45 mouse cellular contexts compared by ENCODE assay signal in the genomic region with DNA sequence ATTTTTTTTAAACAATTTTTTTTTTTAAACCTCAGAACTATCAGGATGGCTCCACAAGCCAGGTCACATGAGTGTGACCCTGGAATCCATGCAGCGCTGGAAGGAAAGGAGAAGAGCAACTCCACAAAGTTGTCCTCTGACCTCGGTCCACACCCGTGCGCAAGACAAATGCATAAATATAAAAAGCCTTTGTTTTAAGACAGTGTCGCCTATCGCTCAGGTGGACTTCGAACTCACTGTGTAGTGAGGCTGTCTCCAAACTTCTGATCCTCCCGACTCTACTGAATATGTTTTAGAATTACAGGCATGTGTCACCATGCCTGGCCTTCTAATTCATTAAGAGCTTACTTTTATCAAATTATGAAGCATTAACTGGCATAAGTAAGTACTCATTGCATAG. TPM values are rescaled to one million over a fixed set of nuclear protein-coding genes. Genes with fewer than 3 reads are reported as not detected.
"Had no signal": no experiment of that assay in that cellular context is flagged by ENCODE, and none has a peak within 500 bp of the region (broad histone marks: within the 10 kb centered on the region; RNA-seq: fewer than 3 reads in every experiment).

No protein-coding gene starts in this region.

- H3K9ac ChIP-seq: heart, embryonic 12.5 days; heart, embryonic 13.5 days; heart, embryonic 15.5 days; hindbrain, embryonic 12.5 days; hindbrain, embryonic 13.5 days; hindbrain, embryonic 14.5 days; hindbrain, embryonic 15.5 days; kidney, embryonic 15.5 days had no signal

- H3K4me2 ChIP-seq: heart, embryonic 11.5 days; heart, embryonic 12.5 days; heart, embryonic 13.5 days; heart, embryonic 15.5 days; hindbrain, embryonic 12.5 days; hindbrain, embryonic 13.5 days; hindbrain, embryonic 14.5 days; hindbrain, embryonic 15.5 days; kidney, embryonic 15.5 days had no signal

- H3K27me3 ChIP-seq: heart, embryonic 12.5 days; heart, embryonic 13.5 days; heart, embryonic 15.5 days; hindbrain, embryonic 12.5 days; hindbrain, embryonic 13.5 days; hindbrain, embryonic 15.5 days; kidney, embryonic 15.5 days had no signal

- H3K4me3 ChIP-seq: heart, embryonic 10.5 days; heart, embryonic 12.5 days; heart, embryonic 13.5 days; heart, embryonic 15.5 days; hindbrain, embryonic 10.5 days; hindbrain, embryonic 12.5 days; hindbrain, embryonic 13.5 days; hindbrain, embryonic 15.5 days; kidney, embryonic 15.5 days; layer of hippocampus, adult 2 months; left cerebral cortex, adult 2 months had no signal

- H3K4me1 ChIP-seq: heart, embryonic 10.5 days; heart, embryonic 12.5 days; heart, embryonic 13.5 days; heart, embryonic 15.5 days; hindbrain, embryonic 10.5 days; hindbrain, embryonic 12.5 days; hindbrain, embryonic 13.5 days; hindbrain, embryonic 15.5 days; kidney, embryonic 15.5 days had no signal

- ATAC-seq: hindbrain, embryonic 16.5 days; hindbrain, postnatal 0 days; inflammation-experienced regulatory T-cells, adult 6 months had no signal

- H3K27ac ChIP-seq: heart, embryonic 10.5 days; heart, embryonic 13.5 days; heart, embryonic 15.5 days; hindbrain, embryonic 10.5 days; hindbrain, embryonic 12.5 days; hindbrain, embryonic 13.5 days; hindbrain, embryonic 14.5 days; hindbrain, embryonic 15.5 days; hindbrain, postnatal 0 days; kidney, embryonic 15.5 days; kidney, postnatal 0 days; layer of hippocampus, adult 2 months; left cerebral cortex, adult 2 months had no signal

- DNase-seq: heart, postnatal 10 days; heart, postnatal 14 days; heart, postnatal 36 days; heart, postnatal 4 days; kidney, adult 11 months; kidney, adult 18-20 months; kidney, adult 2 months; kidney, adult 8-10 months; kidney, adult 9 months; kidney, postnatal 10 days; kidney, postnatal 14 days; kidney, postnatal 25 days; kidney, postnatal 36 days; kidney, postnatal 4 days; layer of hippocampus, adult 9-11 months; layer of hippocampus, postnatal 36 days had no signal

- H3K9me3 ChIP-seq: heart, embryonic 10.5 days; heart, embryonic 15.5 days; hindbrain, embryonic 10.5 days; hindbrain, embryonic 13.5 days; hindbrain, embryonic 15.5 days; kidney, embryonic 15.5 days had no signal

RNA-seq across cellular contexts. Expression of a gene that starts 21.6 kb away (rescaled TPM):
- total RNA-seq: heart, adult 8-10 months; heart, postnatal 10 days; heart, postnatal 25 days; heart, postnatal 36 days; heart, postnatal 4 days; hematopoietic stem cell, adult 5-6 weeks; hindbrain, postnatal 0 days; layer of hippocampus, adult 18-20 months; layer of hippocampus, adult 2 months; layer of hippocampus, adult 8-10 months; layer of hippocampus, postnatal 10 days; layer of hippocampus, postnatal 14 days; layer of hippocampus, postnatal 25 days; layer of hippocampus, postnatal 36 days; left cerebral cortex, adult 18-20 months; left cerebral cortex, adult 2 months had no signal
- polyA plus RNA-seq: heart, embryonic 10.5 days; heart, embryonic 11.5 days; heart, embryonic 12.5 days; heart, embryonic 13.5 days; heart, embryonic 14.5 days; heart, embryonic 15.5 days; heart, postnatal 0 days; hindbrain, embryonic 10.5 days; hindbrain, embryonic 11.5 days; hindbrain, embryonic 12.5 days; hindbrain, embryonic 13.5 days; hindbrain, embryonic 14.5 days; hindbrain, embryonic 15.5 days; hindbrain, embryonic 16.5 days; hindbrain, postnatal 0 days; inflammation-experienced regulatory T-cells, adult 6 months had no signal
